Mouse (Mus musculus): ENCODE results near the gene Rabif.

Rabif gene

DNA sequence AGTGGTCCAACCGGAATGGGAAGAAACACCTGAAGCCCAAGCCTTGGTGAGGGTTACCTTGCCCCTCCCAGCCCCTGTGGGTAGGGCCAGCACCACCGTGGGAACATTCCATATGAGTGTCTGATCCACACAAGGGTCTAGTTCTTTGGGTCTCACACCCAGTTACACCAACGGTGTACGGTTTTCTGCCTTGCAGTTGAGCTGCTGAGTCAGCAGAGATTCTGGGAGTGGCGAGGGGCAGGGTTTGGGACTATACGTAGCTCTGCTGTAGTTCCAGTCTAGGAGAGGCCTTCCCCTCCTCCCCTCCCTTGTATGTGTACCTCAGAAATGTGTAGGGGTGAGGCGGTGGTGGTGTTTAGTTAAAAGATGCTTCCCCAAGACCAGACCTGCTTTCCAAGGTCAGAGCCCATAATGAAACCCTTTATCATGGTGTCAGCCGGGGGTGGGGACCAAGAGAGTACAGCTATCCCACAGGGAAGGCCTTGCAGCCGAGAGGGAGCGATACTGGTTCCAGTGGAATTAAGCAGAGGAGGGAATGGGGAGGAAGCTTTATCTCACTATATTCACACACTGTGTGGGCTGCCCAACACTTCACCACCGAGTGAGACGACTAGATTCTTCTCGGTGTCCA, 60.9 kb downstream of the Rabif start:
- peak; percentile 20 for DNase-seq (ENCODE audit: low spot score)

DNA sequence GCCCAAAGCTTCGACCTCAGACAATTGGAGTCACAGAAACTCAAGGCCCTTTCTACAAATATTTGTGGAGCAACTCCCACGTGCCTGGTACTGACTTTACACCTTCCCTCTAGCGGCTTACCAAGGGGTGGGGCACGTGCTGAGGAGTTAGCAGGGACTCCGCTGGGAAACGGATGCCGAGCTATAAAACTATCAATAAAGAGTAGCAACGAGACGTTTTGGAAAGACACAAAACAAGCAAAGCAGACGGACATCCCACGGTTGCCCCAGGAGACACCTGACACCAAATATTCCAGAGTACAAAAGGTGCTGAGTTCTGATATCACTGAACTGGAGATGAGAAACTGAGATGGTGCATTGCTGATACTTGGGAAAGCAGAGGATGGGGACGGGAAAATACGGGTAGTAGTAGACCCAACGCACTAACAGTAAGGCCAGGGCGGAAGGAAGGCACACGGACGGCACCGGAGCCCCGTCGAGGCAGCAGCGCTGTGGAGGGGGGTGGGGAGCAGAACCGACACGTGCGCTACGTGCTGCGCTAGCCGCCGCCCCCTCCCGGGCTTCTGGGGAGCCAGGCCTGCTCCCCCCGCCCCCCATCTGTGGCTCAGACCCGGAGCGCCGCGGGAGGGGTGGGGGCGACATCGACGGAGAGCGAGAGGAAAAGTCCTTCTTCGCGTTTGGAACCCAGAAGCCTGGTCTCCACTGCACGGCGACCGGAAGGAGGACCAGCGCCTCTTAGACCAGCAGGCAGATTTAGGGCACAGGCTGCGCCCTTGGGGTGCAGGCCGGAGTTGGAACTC, 61.6 kb downstream of the Rabif start:
- no peak for DNase-seq (ENCODE audit: low spot score)

DNA sequence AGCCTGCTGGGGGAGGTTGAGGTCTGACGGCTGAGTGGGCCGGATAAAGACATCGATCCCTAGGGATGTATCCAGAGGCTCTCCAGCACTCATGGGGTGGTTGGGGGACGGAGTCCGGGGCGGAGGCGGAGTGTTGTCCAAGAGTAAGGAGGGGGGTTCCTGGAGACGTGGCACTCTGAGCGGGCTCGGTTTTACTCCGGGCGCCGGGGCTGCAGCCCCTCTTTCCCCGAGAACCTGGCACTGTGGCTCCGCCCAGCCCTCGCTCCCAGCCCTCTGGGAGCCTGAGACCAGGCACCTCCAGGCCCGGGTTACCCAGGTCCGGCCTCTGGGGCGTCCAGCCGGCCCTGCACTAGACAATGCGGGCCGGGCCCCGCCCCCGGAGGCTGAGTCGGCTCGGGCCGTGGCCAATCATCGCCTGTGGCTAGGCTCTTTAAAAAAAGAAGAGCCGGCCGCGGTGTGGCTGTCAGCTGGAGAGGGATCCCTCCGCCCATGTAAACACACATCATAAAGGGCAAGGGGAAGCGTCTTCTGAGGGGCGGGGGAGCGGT, 62.3 kb downstream of the Rabif start:
- peak; percentile 95 for DNase-seq (ENCODE audit: low spot score)
